Mouse (Mus musculus) bone marrow macrophage, adult 2 months (primary cell): Measurements from ENCODE around the gene Zan.

Experiments used
- CTCF ChIP-seq: IDR thresholded peaks from 2 replicates; pipeline ENCODE4 v1.5.1; 2012; ENCODE audit warnings: low read depth, mild to moderate bottlenecking, low read length, moderate library complexity
- POLR2A ChIP-seq: IDR thresholded peaks from 2 replicates; pipeline ENCODE4 v1.6.1; 2012; ENCODE audit warnings: mild to moderate bottlenecking, low read depth, low read length, borderline replicate concordance

DNA sequence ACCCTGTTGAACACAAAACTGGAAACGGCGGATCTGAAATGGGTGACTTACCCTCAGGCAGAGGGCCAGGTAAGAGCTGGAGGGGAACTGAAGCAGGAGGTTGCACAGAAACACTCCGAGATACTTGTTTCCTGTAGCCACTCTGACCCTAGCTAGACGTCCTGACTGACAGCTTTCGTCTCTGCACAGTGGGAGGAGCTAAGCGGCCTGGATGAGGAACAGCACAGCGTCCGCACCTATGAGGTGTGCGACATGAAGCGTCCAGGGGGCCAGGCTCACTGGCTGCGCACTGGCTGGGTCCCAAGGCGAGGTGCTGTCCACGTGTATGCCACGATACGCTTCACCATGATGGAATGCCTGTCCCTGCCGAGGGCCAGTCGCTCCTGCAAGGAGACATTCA, 122.8 kb downstream of the Zan start:
- TF ChIP-seq CTCF (no peak), POLR2A (no peak)
